Mouse (Mus musculus) thymus, postnatal 36 days (tissue): Measurements from ENCODE around the gene Cfap299.

Experiments
- DNase-seq, 2 experiments: peaks; one replicate each; pipeline ENCODE4 v3.0.0; 2022; ENCODE audit warnings: mixed read lengths in 2 of 2

Cfap299 gene

DNA sequence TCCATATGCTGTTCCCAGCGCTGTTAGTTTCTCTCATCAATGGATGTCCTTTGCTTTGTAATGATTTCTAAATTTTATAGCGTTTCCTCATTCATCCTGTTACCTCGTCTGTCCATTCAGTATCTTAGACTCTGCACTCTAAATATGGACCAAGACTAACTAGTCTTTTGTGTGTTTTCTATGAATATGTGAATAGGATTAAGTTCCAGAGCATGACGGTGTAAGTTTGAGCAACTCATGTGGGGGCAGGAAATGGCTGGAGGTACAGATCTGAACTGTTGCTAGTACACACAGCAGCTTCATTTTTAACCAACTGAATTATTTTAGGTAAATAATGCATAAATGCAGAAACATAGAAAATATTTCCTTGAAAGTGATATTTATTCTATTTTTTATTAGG is 51.3 kb downstream of the Cfap299 start:
- no peak for DNase-seq

DNA sequence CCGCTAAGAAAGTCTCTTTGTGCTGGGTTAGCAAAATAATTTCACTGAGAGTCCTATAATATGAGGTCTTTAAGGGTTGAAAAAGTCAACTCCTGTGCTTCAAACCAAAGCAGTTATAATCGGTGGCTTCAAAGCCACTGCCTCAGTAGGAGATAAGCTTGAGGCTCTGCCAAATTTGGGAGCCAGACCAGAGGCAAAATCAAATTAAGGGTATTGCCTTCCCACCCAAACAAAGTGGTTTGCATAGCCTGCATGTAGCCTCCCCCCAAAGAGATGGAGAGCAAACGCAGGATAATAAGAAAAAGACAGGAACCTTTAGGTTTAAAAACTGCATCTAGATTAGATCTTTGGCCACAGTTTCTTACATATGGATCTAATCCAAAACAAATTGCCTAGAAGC is 58.0 kb downstream of the Cfap299 start:
- DNase-seq: no peak

DNA sequence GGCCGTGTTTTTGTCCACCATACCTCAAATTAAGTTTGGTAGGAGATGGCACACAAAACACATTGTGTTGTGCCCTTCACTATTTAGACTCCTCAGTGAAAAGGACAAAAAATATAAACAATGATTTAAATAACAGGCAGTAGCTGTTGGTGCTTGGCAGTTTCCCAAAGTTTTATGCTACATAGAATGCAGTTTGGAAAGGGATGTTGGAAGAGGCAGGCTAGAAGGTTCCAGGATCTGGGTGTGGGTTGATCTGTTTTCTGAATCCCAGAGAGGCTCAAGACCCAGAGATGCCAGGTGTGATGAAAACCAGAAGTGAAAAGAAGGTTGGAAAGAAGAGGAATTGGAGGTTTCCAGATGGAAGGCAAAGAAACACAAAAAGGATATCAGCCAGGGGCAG is 73.1 kb downstream of the Cfap299 start:
- no peak for DNase-seq

DNA sequence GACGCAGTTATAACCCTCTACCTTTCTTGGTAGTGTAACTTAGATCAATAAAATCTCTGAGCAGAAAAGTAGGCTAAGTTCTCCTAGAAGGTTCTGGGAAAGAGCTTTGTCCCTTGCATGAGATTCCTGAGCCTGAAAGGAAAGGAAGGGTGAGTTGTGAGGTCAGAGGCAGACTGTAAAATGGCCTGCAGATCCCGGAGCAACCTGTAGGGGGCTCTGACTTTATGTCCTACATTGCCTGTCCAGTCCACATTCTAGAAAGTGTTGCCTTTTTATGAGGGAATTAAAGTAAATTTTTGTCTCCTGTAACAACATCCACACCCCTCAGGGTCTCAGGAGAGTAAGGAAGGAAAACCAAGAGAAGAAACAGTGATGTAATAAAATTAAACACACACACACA is 81.0 kb downstream of the Cfap299 start:
- DNase-seq: no peak

DNA sequence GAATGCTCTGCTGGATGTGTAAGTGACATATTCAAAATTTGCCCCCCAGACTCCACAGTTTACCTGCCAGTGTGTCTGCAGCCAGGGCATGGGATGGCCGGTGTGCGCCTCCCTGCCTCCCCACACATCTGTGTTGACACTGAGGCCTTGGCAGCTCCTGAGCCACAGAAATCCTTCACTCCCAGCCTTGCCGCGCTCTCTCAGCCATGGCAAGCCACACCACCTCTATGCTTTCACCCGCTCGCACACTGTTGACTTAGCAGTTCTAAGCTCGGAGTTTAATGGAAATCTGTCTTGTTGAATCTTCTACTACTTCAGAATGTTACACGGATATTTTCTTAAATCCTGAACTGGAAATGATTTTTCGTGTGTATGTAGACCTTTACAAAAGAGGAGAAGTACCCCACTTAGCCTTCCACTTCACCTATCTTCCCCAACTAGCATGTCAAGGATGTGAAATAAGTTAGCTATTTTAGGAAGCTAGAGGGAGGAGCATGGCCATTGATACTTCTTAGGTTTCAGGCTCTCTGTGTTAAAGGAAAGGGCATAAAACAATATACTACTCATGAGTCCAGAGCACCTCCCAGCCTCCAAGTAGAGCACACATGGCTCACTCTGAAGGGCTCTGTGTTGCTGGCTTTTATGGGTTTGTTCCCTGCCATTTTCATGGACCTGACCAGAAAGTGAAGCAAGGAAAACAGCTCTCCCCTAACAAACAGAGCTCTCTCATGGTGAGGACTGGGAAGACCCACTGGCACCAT is 87.5 kb downstream of the Cfap299 start:
- DNase-seq: no peak

DNA sequence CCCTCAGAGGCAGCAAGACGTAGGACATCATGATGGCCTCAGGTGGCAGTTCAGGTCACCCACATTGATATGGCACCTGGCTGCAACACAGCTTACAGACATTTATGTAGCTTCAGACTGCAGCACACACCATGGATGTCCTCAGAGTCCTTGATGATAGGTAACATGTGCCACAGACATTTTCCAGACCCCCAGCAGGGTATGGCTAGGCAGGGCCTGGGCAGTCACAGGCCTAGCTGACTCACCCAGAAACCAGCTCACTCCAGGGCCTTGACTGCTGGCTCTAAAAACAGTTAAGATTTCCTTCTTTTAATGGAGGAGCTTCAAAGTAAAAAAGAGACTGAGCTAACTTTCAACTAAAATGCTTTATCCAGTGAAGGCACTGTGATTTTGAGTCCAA is 95.9 kb downstream of the Cfap299 start:
- DNase-seq: no peak

DNA sequence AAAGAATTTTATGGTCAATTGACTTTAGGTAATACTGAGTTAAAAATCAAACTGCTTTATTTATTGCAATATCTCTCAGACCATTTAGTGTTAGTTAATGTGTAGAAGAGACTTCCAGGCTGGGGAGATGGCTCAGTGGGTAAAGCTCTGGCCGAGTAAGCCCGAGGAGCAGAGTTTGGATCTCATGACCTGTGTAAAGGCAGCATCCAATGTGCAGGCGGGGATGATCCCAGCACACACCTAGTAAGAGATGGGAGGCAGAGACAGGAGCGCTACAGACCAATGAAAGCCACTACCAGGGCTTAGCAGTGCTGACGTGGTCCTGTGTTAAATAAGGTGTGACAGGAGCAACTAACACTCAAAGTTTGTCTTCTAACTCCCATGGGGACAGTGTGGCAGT is 97.0 kb downstream of the Cfap299 start:
- no peak for DNase-seq

DNA sequence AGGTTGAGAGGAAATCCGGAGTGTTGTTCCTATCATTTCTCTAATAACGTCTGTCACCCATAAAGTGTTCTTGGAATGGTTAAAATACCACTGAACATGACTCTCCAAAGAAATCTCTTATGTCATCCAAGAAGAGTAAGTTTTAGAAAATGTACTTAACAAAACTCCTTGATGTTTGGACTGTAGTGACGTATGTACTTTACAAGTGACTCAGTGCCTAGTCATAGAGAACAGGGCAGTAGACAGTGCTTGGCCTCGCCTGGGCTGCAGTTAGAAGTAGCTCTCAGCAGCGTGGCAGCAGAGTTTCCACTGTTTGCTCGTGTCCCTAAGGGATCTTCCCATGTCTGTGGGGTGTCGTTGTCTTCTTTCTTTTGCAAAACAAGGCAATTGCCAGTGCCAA is 101.0 kb downstream of the Cfap299 start:
- DNase-seq: no peak

DNA sequence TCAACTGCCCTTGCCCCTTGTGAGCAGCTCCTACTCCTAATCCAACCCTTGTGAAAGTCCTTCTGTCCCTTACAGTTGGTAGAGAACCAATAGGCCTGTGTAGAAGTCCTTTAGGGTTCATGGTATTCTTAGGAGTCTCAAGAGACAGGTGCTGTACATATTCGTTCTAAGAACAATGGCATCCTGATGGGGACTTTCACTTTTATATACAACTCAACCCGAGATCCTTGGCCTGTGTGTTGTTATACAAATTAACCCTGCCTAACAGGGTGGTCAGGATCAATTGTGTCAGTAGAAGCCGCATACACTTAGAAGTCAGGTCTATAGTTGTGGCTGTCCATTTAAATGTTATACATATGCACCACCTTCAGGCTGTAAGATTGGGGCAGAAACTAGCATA is 109.6 kb downstream of the Cfap299 start:
- DNase-seq: no peak

DNA sequence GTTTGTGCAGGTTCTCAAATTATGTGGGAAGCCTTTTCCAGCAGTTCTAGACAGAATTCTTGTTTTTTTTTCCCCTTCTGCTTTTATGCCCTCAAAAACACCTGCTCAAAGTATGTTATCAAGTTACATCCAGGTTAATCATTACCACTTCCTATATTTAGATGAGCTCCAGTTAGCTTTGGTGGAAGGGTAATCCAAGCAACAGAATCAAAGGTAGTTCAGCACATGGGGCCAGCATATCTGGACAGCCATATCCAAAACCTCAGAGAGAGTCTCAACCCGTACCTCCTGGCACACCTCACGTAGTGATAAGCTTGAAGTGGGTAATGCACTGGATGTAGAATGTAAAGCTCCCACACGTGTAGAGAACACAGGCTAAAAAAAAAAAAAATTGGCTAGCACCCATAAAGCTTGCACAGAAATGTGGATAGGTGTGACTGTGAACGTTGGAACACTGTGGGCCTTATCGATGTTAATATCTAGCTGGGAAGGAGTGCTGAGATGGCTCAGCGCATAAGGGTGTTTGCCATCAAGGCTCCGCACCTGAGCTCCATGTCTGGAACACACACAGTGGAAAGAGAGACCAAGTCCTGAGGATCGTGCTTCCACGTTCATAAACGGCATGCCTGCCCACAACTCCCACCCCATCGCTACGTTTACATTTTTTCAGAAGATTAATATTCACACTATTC is 117.8 kb downstream of the Cfap299 start:
- DNase-seq: no peak

DNA sequence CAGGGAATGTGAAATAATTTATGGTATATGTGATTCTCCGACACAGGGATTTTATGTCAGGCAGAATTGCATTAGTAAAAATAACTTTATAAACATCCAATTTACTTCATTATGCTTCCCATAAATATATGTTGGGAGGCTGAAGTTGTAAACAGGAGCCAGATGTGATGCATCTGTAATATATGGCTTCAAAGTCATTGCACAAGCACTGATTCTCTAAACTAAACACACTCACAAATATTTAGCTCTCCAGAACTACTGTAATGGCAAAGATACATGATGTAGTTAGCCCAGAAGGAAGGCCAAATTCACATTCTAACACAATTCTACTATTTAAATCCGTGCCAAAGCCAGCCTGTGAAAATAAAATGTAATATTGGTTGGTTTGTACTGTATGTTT is 120.8 kb downstream of the Cfap299 start:
- no peak for DNase-seq

DNA sequence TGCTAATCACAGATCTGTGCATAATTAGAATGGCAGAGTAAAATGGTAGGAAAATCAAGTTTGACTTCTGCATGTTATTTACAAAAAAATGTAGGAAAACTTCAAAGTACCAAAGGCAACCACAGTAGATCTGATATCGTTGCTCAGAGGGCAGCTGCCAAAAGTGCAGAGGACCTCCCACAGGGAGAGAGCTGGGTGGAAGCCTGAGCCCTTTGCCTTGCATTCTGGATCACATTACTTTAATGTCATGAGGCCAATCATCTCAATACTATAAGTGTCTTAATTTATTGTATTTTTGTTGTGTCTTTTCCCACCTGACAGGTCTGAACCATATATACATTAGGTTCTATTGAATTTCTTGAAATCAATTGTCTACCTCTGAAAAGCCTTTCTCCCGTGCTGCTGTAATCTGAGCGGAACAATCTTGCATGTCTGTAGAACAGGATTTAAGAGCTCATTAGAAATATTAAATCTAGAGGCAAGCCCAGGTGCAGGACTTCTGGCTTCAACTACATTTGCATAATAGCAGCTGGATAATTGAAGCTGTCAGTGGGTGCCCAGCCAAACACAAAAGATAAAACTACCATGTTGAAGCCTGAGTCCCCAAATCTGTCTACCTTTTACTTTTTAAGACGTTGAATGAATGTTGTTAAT is 137.9 kb downstream of the Cfap299 start:
- no peak for DNase-seq

DNA sequence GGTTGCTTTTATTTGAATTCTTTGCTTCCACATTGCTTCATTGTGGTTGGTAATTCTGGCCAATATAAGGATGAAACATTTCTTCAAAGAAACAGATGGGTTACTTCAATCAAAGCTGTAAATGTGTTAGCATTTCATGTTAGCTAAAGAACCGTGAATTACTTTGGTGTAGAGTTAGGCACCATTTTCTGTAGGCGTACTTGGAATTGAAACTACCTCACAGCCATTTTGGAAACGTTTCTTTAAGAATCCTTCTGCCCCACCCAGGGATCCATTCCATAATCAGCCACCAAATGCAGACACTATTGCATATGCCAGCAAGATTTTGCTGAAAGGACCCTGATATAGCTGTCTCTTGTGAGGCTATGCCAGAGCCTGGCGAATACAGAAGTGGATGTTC is 140.9 kb downstream of the Cfap299 start:
- DNase-seq: no peak

DNA sequence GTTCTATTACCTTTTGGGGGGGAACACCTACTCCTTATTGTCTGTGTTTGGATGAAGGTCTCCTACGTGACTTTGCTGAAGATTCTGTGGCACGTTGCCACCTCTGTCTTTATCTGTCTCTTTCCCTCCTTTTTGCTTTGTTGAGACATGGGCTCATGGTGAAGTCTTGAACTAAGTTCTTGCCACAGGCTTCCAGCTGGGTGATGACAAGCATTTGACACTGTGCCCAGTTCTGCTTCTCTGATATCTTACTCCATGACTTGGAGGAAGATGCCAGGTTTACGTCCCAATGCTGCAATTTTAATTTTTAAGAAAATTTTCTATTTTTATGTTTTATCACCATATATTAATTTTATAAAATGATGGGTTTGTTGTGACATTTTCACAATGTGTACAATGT is 147.4 kb downstream of the Cfap299 start:
- DNase-seq: no peak

DNA sequence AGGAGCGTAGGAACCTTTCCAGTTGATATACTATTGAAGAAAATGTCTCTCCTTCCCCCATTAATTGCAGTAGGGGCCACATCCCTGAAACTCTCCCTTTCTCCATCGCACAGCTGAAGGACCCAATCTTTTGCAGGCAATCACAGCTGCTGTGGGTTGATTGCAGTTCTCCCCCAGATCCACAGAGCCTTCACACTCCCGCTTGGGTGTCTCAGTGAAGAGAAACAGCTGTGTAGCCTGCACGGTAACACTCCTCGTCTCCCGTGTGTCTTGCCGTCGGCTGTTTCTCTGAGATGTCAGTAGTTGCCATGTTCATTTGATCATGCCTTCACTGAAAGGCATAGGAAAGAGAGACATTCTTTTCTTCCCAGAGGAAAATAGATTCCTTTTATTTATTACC is 148.2 kb downstream of the Cfap299 start:
- no peak for DNase-seq

DNA sequence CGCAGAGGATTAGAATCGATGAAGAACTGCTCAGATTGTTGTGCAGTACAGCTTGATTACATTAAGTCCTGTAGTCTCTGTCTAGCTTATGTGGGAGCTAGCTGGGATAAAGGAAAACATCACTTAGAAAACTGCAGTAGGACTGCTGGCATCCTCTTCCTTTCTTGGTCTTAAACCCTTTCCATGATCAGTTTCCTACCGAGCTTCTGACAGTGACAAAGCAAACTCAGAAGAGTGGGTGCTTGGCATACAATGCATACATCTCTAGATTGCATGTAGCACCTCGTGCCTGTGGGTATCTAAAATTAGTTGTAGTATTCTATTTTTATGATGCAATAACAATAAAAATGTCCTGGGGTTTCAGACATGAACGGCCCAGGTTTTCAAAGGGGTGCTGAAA is 154.4 kb downstream of the Cfap299 start:
- no peak for DNase-seq

DNA sequence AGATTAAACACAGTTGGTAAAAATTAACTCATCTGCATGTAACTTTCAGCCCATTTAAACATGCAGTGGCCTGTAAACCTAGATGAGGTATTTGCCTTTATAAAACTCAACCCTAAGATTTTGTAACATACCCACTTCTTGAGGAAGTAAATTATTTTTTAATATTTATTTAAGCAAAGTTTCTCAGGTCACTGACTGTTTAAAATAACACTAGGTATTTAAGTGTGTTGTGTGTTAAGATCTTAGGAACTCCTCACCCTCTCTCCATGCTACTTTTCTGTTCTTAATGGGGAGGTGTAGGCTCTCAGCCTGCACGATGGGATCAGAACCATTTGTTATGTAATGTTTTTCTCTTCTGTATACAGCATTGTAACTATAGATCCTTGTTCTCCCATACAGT is 156.1 kb downstream of the Cfap299 start:
- DNase-seq: no peak

DNA sequence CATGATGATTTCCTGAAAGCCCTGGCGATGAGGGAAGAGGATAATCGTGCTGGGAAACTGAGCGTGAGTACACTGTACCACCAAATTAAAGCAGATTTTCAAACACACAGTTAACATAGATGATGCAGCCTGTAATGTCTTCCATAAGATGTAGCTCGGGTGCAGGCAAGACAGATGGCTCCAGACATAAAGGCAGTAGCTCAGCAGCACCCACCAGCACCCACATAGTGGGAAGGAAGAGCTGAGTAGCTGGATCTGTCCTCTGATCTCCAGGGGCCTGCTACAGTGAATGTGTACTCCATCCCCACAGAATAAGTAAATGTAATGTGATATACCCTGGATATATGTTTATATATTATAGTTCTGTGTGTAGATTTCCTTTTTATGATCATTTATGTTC is 169.2 kb downstream of the Cfap299 start:
- DNase-seq: no peak

DNA sequence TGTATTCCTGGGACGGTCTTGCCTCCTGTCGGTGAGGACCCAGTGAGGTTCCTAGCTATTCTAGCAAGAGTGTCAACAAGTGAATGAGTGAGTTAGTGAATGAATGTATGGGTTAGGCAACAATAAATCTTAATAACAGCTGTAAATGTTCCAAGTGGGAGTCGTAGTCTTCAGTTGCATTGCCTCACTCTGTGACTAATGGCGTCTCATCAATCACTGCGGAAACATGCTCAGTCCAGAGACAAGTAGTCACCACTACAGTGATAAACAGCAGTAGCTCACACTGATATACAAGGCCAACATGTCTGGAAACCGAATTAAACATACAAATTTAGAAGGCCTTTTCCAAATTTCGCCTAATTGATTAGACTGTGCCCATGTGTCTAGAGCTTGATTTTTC is 187.1 kb downstream of the Cfap299 start:
- DNase-seq: no peak

DNA sequence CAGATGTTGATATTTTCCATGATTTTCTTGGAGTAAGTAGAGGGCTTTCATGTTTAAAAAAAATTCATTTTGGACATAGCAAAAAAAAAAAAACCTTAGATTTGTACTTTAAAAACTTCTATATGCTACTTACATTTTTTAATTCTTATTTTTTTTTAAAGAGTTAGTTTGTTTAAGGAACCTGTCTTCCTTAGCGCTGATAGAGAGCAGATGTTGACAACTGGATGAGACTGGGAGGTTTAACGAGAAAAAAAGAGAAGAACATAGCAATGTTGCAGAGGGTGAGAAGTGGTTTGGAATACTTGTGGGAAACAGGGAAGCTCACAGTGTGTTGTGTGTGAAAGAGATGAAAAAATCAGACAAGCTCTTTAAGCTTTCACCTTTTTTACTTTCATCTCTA is 191.0 kb downstream of the Cfap299 start:
- DNase-seq: no peak

DNA sequence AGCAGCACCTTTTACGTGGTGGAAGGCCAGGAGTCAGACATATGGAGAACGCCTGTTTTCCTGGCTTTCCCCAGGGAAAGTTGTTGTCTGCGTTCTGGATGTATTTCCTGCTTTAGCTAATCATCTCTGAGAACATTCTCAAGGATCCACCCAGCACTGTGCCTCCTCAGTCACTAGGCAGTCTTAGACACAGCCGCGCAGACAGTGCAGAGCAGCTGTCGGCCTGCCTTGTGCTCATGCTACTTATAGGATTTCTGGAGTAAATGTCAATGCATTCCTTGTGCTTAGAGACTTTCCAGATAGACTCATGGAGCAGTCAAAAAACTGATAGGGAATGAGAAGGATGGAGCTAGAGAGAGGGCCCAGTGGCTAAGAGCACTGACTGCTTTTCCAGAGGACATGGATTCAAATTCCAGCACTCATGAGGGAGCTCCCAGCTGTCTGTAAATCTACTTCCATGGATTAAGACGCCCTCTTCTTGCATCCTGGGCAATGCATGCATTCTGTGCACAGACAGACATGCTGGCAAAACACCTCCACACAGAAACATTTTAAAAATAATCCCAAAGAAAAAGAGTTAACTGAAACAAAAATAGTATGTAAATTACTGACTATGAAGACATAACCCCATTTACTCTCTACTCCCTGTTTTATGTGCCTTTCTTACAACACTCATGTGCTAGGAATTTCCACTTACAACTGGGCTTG is 193.3 kb downstream of the Cfap299 start:
- DNase-seq: no peak

DNA sequence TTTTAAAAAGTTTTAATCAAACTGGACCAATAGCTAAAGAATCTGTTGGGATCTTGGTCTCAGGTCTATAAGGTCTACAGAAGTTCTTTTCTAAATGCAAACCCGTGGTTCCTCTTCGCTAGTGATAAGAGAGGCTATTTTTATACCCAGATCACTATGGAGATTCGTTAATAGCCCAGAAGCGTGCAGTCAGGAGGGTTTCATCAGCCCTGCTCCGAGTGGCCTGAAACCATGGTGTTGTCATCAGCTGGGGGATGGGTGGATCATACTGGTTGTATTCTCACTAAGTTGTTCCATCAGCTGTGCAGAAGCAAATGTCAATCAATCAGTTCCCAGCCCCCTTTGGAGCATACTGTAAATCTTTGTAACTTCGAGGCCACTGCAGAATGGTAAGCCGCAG is 193.9 kb downstream of the Cfap299 start:
- DNase-seq: no peak

DNA sequence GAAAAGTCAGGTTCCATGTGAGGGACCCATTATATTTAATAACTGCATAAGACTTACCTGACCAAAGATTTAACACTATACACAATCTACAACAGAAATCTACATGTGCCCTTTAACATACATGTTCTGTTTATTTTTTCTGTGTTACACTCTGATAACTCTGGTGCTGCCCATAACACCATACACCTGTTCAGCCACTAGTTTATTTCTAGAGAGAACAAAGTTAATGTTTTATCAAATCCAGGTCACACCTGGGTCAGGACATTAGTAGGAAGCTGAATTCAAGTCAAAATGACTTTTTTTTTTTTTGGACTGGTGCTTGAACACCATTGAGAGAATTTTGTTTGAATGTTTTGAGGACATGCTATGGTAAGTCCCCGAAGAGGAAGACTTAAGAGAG is 194.7 kb downstream of the Cfap299 start:
- DNase-seq: no peak

DNA sequence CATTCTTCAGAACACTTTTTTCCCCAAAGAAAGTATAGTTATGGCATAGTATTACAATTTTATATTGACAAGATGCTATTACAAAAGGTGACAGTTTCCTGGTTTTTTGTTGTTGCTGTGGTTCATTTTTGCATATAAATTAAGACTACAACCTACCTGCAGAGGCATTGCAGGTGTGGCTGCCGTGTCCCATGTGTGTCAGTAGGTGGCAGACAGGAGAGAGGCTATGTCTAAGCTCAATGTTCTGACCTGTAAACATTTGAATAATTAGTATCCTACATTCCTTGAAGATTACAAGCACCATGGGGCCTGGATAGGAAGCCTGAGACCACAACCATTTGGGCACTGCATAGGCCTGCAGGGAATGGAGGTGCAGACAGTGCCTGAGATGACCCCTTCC is 212.2 kb downstream of the Cfap299 start:
- no peak for DNase-seq
